Mouse (Mus musculus) intestine, postnatal 0 days (tissue): ENCODE results near the gene Ccdc142. TPM values are rescaled to one million over a fixed set of nuclear protein-coding genes. Genes with fewer than 3 reads are reported as not detected.

Experiments used
- ATAC-seq: fragments of 200-750 bp; cut with Nextera tagmentation; 2 replicates; pipeline ENCODE4 v1.8.0; 2017; ENCODE audit warnings: mild to moderate bottlenecking, moderate TSS enrichment, moderate library complexity
- H3K27ac ChIP-seq: fragments of 300-500 bp; sonication (generic); 2 replicates; pipeline ENCODE4 v1.5.1; 2014; ENCODE audit warnings: mild to moderate bottlenecking, low read depth, low read length, moderate library complexity
- H3K27me3 ChIP-seq: fragments of 300-500 bp; sonication (generic); replicated peaks from 2 replicates; pipeline ENCODE4 v1.6.1; 2014; ENCODE audit warnings: low read length, mixed read lengths; ENCODE audit not compliant: control insufficient read depth, insufficient read depth
- H3K36me3 ChIP-seq: fragments of 300-500 bp; sonication (generic); 2 replicates; pipeline ENCODE4 v1.6.1; 2014; ENCODE audit warnings: mild to moderate bottlenecking, moderate library complexity; ENCODE audit not compliant: control insufficient read depth, insufficient read depth
- H3K4me1 ChIP-seq: fragments of 300-500 bp; sonication (generic); replicated peaks from 2 replicates; pipeline ENCODE4 v1.6.1; 2014; ENCODE audit warnings: antibody characterized with exemption, low read length, mixed read lengths; ENCODE audit not compliant: control insufficient read depth, insufficient read depth
- H3K4me2 ChIP-seq: fragments of 300-500 bp; sonication (generic); replicated peaks from 2 replicates; pipeline ENCODE4 v1.6.1; 2014; ENCODE audit warnings: low read depth, mild to moderate bottlenecking, moderate library complexity
- H3K4me3 ChIP-seq: fragments of 300-500 bp; sonication (generic); 2 replicates; pipeline ENCODE4 v1.5.1; 2014; ENCODE audit warnings: low read depth, low read length
- H3K9ac ChIP-seq: fragments of 300-500 bp; sonication (generic); 2 replicates; pipeline ENCODE4 v1.6.1; 2014; ENCODE audit warnings: mild to moderate bottlenecking, low read depth, low read length
- H3K9me3 ChIP-seq: fragments of 300-500 bp; sonication (generic); 2 replicates; pipeline ENCODE4 v1.6.1; 2016; ENCODE audit warnings: mixed run types; ENCODE audit not compliant: control insufficient read depth
- CTCF ChIP-seq: sonication (generic); IDR thresholded peaks from 2 replicates; pipeline ENCODE4 v1.5.1; 2016; ENCODE audit warnings: low read depth, mild to moderate bottlenecking, control low read depth, antibody characterized with exemption, moderate library complexity
- WGBS: fragments of 180-500 bp; shearing (Covaris S2); extraction: QIAGEN DNeasy Blood & Tissue Kit; methylation state at CpG from one replicate; pipeline ENCODE4 v1.1.7; 2014; 5-methylcytosine and 5-hydroxymethylcytosine counted together
- polyA plus RNA-seq: library from polyadenylated mRNA; unstranded; fragments of >200 nt; fragmentation: Nextera tagmentation; extraction: Ambion mirVana; gene quantifications from 2 replicates; pipeline ENCODE4 v1.2.1, GENCODE M21; 2015

Ccdc142 gene
- polyA plus RNA-seq, 1 experiment from 2014 or later, result 1.3 TPM

GRCm38 (mm10) chr6:83070247-83070310, 31.3 kb upstream of the Ccdc142 start, which contains the start of gene Tlx2:
TSS of gene Tlx2 (minus strand) at chr6:83070293.
- 1% methylated on average over 10 of the region's 10 CpGs for WGBS
- ATAC-seq, result no peak
- Histone ChIP-seq H3K4me1 (no peaks in the 10 kb centered on the region; the same call in 1 of the 2 replicates), H3K9ac (no peak within 1 kb of the TSS), H3K27ac (no peak within 1 kb of the TSS), H3K9me3 (no peaks in the 10 kb centered on the region), H3K27me3 (peaks cover 91% of the 10 kb centered on the region), H3K4me3 (peak within 1 kb of the TSS; percentile 39), H3K36me3 (no peaks in the 10 kb centered on the region; the same call in 1 of the 2 replicates), H3K4me2 (peak within 1 kb of the TSS; percentile 63)
- no peak for TF ChIP-seq CTCF

GRCm38 (mm10) chr6:83070311-83071219, 30.8 kb upstream of the Ccdc142 start:
- Histone ChIP-seq H3K4me3 (peak overlapping the region; percentile 39), H3K27ac (no peak overlapping the region), H3K4me2 (peak overlapping the region; percentile 63)

DNA sequence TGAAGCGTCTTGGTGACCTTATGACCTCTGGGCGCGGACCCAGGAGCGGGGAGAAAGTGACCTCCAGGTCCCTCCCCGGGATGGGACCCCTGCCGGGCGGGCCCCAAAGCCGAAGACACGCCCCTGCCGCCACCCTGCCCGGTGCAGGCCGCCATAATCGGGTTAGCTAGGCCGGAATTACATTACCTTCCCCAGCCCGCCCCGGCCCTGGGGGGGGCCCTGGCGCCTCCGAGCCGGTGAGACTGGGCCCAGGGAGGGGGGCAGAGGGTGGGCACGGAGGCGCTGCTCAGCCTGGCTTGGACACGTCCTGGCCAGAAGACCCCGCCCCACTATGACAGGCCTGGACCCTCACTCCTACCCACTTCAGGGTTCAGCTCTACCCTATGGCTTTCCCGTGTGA, 30.2 kb upstream of the Ccdc142 start:
- Histone ChIP-seq H3K9ac (no peak overlapping the region), H3K36me3 (no peaks in the 10 kb centered on the region; the same call in 1 of the 2 replicates), H3K4me2 (0 out of 2 replicates have a peak overlapping the region, but pooled peaks have one; percentile 21), H3K4me1 (no peaks in the 10 kb centered on the region; the same call in 1 of the 2 replicates), H3K27ac (no peak overlapping the region), H3K4me3 (peak overlapping the region; percentile 23; the same call in 1 of the 2 replicates), H3K9me3 (no peaks in the 10 kb centered on the region), H3K27me3 (peaks cover 91% of the 10 kb centered on the region)
- no peak for ATAC-seq
- TF ChIP-seq CTCF, result no peak
- WGBS, result 1% methylated on average over 23 of the region's 24 CpGs

More at GRCm38 (mm10) chr6:83070311-83071219, 30.8 kb upstream of the Ccdc142 start:
- H3K4me1 ChIP-seq, result no peaks in the 10 kb centered on the region; the same call in 1 of the 2 replicates
- ATAC-seq, result peak; percentile 7; the same call in 1 of the 2 replicates
- no peaks in the 10 kb centered on the region; the same call in 1 of the 2 replicates for H3K36me3 ChIP-seq
- peaks cover 91% of the 10 kb centered on the region for H3K27me3 ChIP-seq
- H3K9me3 ChIP-seq, result no peaks in the 10 kb centered on the region
- under 1% methylated on average over 57 of the region's 58 CpGs for WGBS
- H3K9ac ChIP-seq, result no peak overlapping the region
- TF ChIP-seq CTCF, result no peak

- Histone ChIP-seq H3K36me3 (no peaks in the 10 kb centered on the region; the same call in 1 of the 2 replicates), H3K9ac (no peak overlapping the region), H3K4me2 (no peak overlapping the region), H3K27ac (no peak overlapping the region), H3K4me1 (peaks cover 3% of the 10 kb centered on the region; the same call in 1 of the 2 replicates), H3K27me3 (peaks cover 64% of the 10 kb centered on the region), H3K4me3 (no peak overlapping the region), H3K9me3 (no peaks in the 10 kb centered on the region)
- TF ChIP-seq CTCF, result peak; percentile 53
- WGBS, result 15% methylated on average over 2 of the region's 2 CpGs
- ATAC-seq, result no peak
These were observed 26.4 kb upstream of the Ccdc142 start for GRCm38 (mm10) chr6:83074979-83075378.

GRCm38 (mm10) chr6:83077630-83078323, 23.6 kb upstream of the Ccdc142 start, which contains the start of gene Pcgf1:
TSS of gene Pcgf1 (plus strand) at chr6:83077869.
- H3K9ac ChIP-seq, result peak within 1 kb of the TSS; percentile 47
- peak within 1 kb of the TSS; percentile 98 for H3K4me2 ChIP-seq
- peak; percentile 28 for ATAC-seq
- H3K27ac ChIP-seq, result peak within 1 kb of the TSS; percentile 74; the same call in 1 of the 2 replicates
- WGBS, result under 1% methylated on average over 54 of the region's 54 CpGs
- H3K9me3 ChIP-seq, result no peaks in the 10 kb centered on the region
- H3K4me1 ChIP-seq, result 0 out of 2 replicates have a peak, but pooled peaks cover 3% of the 10 kb centered on the region
- TF ChIP-seq CTCF, result no peak
- peaks cover 21% of the 10 kb centered on the region; the same call in 1 of the 2 replicates for H3K36me3 ChIP-seq
- H3K27me3 ChIP-seq, result peaks cover 38% of the 10 kb centered on the region
- H3K4me3 ChIP-seq, result peak within 1 kb of the TSS; percentile 61

DNA sequence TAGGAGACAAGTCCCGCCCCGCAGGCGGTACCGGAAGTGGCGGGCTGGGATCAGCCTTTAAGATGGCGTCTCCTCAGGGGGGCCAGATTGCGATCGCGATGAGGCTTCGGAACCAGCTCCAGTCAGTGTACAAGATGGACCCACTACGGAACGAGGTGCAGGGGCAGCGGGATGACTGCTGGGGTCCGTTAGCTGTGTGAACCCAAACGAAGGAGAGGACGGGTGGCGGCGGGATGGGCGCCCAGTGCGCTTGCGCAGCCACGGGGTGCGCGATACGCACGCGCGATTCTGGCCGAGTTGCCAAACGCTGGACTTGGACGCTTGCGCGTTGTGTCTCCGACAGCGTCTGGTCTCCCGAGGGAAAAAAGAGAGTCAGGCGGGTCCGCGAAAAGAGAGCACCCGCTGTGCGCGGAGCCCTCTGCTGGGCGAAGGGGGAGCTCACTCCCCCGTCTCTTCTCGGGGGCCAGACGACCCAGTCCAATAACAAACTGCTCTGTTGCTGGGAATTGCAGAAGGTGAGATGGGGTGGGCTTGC, 23.0 kb upstream of the Ccdc142 start:
- peak overlapping the region; percentile 98 for H3K4me2 ChIP-seq
- H3K9ac ChIP-seq, result peak overlapping the region; percentile 47
- H3K4me1 ChIP-seq, result 0 out of 2 replicates have a peak, but pooled peaks cover 3% of the 10 kb centered on the region
- ATAC-seq, result peak; percentile 93
- H3K4me3 ChIP-seq, result peak overlapping the region; percentile 61
- peaks cover 22% of the 10 kb centered on the region; the same call in 1 of the 2 replicates for H3K36me3 ChIP-seq
- peak; percentile 80 for TF ChIP-seq CTCF
- no peaks in the 10 kb centered on the region for H3K9me3 ChIP-seq
- peak overlapping the region; percentile 74; the same call in 1 of the 2 replicates for H3K27ac ChIP-seq
- under 1% methylated on average over 46 of the region's 46 CpGs for WGBS
- peaks cover 38% of the 10 kb centered on the region for H3K27me3 ChIP-seq
